Mouse (Mus musculus) myocyte (in vitro differentiated cells): ENCODE results near the gene Pkd1l2.

Source experiments
- E2F4 ChIP-seq: IDR thresholded peaks from one replicate; pipeline ENCODE4 v1.6.1; 2011; ENCODE audit warnings: mild to moderate bottlenecking, control low read depth, moderate library complexity; ENCODE audit not compliant: insufficient read depth
- MAX ChIP-seq: IDR thresholded peaks from one replicate; pipeline ENCODE4 v1.6.1; 2011; ENCODE audit warnings: low read depth, mild to moderate bottlenecking, control low read depth
- MYOD1 ChIP-seq, 3 experiments: IDR thresholded peaks; one replicate each; pipeline ENCODE4 v1.6.1; 2011; ENCODE audit warnings: control low read depth in 2 of 3, low read depth in 2 of 3, mild to moderate bottlenecking in 2 of 3, moderate library complexity in 1 of 3; ENCODE audit not compliant: insufficient read length in 2 of 3, control insufficient read depth in 1 of 3
- MYOG ChIP-seq, 3 experiments: IDR thresholded peaks; one replicate each; pipeline ENCODE4 v1.6.1; 2011; ENCODE audit warnings: control low read depth in 2 of 3, low read depth in 2 of 3, mild to moderate bottlenecking in 2 of 3; ENCODE audit not compliant: insufficient read length in 2 of 3, control insufficient read depth in 1 of 3, insufficient read depth in 1 of 3
- POLR2A ChIP-seq: IDR thresholded peaks from one replicate; pipeline ENCODE4 v1.6.1; 2011; ENCODE audit warnings: low read depth, mild to moderate bottlenecking, control low read depth, moderate library complexity; ENCODE audit not compliant: insufficient read length
- REST ChIP-seq: IDR thresholded peaks from one replicate; pipeline ENCODE4 v1.6.1; 2011; ENCODE audit warnings: mild to moderate bottlenecking, control low read depth, moderate library complexity; ENCODE audit not compliant: insufficient read depth, insufficient read length
- SRF ChIP-seq: IDR thresholded peaks from one replicate; pipeline ENCODE4 v1.6.1; 2011; ENCODE audit warnings: low read depth; ENCODE audit not compliant: control insufficient read depth, insufficient read length
- TCF12 ChIP-seq: IDR thresholded peaks from one replicate; pipeline ENCODE4 v1.6.1; 2011; ENCODE audit warnings: mild to moderate bottlenecking, control low read depth; ENCODE audit not compliant: poor library complexity, insufficient read depth, severe bottlenecking
- USF1 ChIP-seq: IDR thresholded peaks from one replicate; pipeline ENCODE4 v1.6.1; 2011; ENCODE audit warnings: low read depth, mild to moderate bottlenecking, control low read depth, moderate library complexity

DNA sequence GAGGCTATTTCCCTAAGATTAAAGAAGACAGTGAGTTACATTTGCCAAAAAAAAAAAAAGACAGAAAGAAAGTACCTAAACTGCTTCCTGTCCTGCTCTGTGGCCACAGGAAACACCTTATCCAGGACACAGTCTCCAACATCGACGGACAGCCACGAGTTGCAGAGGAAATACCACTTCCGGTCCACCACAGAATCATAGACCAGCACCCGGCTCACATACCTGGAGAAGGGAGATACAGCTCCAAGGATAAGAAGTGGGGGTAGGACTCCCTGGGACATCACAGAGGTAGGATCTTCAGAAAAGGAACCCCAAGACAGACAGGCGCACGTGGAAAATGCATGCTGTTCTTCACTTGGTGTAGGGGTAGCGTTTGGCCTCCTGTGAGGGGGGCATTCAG lies 49.6 kb downstream of the Pkd1l2 start:
- no peak for TF ChIP-seq POLR2A
- no peak for TF ChIP-seq TCF12
- TF ChIP-seq SRF: no peak
- no peak for TF ChIP-seq USF1
- TF ChIP-seq MAX: no peak
- no peak for TF ChIP-seq E2F4
- TF ChIP-seq MYOG (IDR thresholded peaks at IDR 0.05; ENCODE audit: control insufficient read depth in 1 of 3, insufficient read depth in 1 of 3, insufficient read length in 2 of 3, low read depth in 2 of 3): no peak
- TF ChIP-seq REST: no peak
- no peak for TF ChIP-seq MYOD1 (IDR thresholded peaks at IDR 0.05; ENCODE audit: control insufficient read depth in 1 of 3, insufficient read length in 2 of 3, low read depth in 2 of 3)
